Mouse (Mus musculus) retina, postnatal 7 days (tissue): ENCODE data around the gene Ccrl2.

Source experiments
- DNase-seq: peaks from one replicate; pipeline ENCODE4 v3.0.0-alpha.2; 2012; ENCODE audit warnings: low read depth, low spot score

The Ccrl2 gene

DNA sequence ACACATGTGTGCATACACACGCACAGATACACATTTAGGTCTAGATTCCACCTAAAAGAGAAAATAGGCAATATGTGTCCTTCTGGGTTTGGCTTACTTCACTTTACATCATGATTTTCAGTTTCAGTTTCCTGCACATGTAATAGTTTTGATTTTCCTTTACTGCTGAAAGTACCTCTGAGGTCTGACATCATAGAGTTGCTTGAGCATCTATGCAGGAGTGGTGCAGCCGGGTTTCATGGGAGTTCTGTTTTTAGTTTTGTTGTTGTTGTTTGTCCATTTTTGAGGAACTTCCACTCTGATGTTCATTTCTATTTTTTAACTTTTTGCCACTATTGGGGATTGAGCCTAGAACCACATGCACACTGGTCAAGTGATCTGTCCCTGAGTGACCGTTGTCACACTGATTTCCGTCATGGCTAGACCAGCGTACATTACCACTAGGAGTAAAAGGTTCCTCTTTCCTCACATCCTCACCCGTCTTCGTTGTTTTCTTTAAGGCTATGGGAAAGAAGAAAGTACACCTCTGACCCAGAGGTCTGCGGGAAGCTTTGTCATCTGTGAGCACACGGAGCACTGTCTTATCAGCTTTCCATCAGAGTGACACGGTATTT, 1.7 kb upstream of the Ccrl2 start:
- no peak for DNase-seq

DNA sequence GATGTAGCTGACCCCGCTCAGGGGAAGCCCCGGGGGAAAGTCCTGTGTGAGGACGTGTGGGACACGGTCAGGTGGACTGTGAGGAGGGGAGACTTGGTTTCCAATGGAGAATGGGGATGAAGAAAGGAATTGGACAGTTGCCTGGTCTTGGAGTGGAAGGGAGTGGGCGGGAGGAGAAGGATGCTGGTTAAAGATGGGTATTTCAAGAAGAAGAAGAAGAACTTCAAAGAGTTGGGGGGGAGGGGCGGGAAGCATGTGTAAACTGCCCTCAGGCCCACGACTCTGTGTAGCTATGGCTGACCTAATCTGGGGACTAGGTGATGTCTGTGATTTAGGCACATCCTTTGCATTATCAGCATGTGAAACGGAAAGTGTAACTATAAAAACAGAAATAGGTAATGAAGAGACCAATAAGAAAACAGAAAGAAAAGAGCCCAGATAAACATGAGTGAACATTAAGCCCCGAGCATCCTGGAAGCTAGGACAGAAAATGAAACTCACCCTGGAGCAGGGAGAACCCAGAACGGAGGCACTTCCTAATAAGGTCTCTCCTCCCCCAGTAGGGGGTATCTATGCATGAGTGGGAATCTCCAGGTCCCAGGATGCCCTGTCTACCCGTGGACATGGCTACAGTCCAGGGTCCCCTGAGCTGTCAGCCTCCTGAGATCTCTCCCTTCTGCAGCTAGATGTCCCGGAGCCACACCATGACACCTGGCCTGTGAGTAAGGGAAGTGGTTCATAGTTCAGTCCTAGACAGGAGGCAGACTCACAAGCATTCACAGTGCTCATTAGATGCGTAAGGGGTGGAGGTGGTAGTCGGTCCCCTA, 438 bp upstream of the Ccrl2 start:
- no peak for DNase-seq

DNA sequence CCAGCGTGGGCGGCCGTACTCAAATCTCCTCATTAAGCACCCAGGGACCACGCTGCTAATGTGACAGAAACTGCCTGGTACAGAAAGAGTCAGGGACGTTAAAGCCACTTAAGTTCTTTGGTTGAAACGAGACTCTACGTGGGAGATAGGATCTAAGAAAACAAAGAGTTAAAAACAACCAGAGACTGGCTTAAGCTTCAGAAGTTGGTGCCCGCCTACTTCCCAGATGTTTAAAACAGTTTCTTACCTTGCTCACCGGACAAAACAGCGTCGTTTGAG, 861 bp downstream of the Ccrl2 start:
- DNase-seq = no peak

DNA sequence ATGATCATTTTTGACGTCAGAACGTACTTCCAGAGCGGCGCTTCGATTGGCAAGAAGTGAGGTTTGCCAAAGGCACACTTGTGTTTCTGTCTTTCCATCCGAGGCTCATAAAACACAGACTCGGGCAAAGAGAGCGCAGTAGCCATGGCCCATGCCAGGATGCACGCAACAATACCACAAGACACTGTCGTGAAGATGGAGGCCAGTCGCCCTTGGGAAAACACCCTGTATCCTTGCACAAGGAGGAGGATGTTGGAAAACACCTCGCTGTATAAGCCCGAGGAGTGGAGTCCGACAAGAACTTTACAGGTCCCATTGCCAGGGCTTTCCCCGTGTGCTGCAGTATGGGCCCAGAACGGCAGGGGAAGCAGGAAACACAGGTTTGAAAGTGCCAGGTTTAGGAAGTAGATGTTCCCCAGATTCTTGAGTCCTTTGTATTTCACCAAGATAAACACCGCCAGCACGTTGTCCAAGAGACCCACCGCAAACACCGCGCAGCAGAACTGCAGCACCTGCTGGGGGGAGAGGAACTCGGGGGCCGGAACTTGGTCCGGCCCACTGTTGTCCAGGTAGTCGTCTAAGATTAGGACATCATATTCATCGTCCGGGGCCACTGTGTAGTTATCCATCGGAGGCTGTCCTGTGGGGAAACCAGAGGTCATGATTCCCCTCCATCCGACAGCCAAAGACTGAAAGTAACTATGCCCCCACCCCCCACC, 1.4 kb downstream of the Ccrl2 start:
- DNase-seq = no peak

DNA sequence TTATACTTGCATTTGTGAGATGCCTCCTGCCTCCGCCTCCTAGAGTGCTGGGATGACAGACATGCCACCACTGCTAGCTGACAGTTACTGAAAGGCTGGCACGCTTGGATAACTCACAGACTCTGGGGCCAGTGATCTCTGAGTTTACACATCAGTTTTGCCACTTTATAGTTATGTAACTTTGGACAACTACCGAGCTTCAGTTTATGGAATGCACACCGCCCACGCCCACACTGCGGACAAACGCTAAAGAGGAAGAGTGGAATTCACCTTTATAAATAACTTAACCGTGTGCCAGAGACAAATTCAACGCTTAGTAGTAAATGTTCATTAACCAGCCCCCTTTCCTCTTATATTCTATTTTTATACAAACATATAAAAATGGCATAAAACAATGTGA, 2.4 kb downstream of the Ccrl2 start:
- DNase-seq = no peak

DNA sequence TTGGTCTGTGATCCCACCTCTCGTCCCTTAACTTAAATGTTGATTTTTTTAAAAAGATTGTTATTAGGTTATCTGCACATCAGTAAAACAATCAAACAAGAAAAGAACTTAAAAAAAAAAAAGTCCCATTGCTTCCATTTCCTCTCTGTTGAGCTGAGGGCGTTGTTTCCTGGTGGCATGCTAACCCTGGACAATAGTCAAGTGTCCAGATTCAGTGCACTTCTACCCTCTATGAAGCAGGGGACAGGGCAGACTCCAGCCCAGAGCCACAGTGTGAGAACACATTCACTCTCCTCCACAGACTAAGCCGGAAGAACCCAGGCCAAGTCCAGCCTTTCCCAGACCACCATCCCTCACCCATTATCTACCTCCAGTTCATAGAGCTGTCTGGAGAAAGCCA, 8.9 kb downstream of the Ccrl2 start:
- DNase-seq = no peak

DNA sequence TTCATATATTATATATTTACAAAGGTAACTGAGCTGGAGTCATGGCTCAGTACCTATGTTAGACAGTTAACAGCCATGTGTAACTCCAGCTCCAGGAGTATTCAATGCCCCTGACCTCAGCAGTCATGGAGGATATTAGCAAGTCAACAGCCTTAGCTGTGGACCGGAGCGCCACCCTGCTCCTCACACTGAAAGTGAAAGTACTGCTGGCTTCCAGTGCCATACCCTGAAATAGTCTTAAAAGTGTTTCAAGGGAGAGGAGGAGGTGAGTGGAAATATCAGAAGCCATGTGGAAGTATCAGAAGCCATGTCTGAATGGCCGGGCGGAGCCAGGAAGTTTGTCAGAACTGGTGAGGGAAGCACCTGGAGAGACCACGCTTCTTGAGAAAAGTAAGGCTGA, 10.1 kb downstream of the Ccrl2 start:
- no peak for DNase-seq

DNA sequence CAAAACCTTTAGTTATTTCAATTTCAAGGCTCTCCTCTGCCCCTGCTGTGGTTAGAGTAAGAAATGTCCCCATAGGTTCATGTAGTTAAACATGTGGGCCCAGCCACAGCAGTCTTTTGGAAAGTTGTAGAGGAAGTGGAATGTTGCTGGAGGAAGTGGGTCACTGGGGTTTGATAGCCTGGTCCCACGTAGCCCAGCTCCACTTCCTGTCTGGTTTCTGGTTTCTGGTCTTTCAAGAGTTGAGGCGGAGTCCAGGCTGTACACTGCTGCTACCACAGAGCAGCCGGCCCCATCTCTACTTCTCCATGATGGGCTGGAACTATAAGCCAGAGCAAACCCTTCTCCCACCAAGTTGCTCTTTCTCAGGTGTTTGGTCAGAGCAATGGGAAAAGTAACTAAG, 11.1 kb downstream of the Ccrl2 start:
- no peak for DNase-seq

DNA sequence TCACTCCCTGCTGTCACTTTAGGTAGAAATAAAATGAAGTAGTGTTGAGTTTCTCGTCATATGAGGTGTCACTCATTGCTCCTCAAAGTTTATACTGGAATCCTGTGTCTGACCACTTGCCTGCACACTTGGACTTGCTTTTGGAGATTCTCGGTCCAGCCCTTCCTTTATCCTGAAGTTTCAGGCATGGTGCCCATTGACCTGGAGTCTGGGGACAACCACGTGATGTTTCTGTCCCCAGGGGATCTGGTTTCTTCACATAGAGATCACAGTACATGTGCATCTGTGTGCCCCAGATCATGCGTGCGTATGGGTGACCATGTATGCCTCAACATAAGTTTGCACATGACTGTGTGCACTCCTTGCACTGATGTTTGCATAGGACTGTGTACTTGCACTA, 15.1 kb downstream of the Ccrl2 start:
- DNase-seq = no peak

DNA sequence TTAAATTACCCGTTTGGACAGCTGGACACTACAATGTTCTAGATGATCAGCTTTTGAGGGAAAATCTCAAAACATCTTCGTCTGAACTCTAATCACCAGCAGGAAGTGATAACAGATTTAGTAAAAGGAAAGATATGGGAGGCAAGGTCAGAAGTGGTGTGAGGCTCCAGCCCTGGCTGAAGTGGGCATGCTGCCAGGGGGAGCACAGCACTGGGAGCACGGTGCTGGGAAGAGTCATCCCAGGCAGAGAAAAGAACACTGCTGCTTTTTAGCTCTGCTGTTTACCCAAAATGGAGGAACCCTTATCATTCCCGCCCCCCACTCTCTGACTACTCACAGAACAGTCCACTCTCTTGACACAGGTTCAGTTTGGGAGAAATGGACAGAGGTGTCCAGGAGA, 17.4 kb downstream of the Ccrl2 start:
- no peak for DNase-seq

DNA sequence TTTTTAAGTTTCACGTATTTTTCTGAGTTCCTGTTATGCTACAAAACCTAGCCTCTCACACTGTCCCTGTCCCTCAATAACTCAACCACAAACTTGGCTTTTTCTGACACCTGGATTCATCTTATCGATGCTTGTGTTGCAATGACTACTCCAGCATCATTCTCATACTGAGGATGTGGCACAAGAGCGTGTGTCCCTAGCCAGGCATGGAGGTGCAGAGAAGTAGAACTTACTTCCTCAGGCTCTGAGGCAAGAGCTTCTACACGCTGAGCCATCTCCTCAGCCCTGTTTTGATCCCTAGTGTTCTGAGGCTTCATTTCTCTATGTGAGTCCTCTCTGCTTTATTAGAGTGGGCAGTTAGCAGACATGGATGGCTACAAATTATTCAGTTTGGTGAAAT, 23.6 kb downstream of the Ccrl2 start:
- no peak for DNase-seq

DNA sequence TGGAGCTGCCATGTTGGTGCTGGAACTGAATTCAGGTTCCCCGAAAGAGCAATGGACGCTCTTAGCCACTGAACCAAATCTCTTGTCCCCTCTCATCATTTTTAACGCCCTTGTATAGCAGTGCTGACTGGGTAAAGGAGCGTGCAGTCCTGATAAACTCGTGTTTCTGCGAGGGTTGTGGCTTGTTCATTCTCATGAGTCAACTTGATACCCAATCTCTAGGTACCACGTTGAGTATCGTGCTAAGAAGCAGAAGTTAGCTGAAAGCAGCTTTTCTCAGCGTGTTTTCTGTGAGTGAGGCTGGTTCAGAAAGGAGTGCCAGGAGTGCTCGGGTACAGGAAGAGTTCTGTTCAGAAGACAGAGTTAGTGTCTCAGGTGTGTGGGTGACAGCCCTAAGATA, 30.5 kb downstream of the Ccrl2 start:
- no peak for DNase-seq

DNA sequence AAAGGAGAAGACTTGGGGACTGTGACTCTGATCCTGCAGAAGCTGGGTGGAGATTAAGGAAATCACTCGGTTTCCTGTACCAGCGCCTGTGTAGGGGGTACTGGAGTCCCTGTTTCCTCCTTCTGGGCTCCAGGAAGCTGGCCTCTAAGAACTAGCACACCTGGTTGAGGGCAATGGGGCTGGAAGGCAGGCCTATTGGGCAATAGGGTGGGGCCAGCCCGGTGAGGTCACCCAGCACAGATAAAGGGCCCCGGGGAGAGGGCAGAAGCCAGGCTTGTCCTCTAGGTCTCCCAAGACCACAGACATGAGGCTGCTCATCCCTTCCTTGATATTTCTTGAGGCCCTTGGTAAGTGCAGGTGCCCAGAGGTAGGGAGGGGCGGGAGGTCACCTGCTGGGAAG, 38.3 kb downstream of the Ccrl2 start, which contains the start of gene Ltf:
TSS of gene Ltf (plus strand) at position 250 of the 400 bp plus-strand sequence.
- no peak for DNase-seq

DNA sequence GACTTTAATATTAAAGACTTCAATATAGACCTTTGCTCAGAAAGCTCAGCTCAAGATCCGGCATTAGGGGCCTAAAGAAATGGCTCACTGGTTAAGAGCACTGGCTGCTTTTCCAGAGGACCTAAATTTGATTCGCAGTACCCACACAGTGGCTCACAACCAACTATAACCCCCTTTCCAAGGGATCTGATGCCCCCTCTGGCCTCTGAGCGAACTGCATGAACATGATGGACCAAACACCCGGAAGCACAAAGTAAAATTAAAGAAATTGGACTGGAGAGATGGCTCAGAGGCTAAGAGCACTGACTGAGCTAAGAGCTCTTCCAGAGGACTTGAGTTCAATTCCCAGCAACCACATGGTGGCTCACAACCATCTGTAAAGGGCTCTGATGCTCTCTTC, 41.7 kb downstream of the Ccrl2 start:
- no peak for DNase-seq

DNA sequence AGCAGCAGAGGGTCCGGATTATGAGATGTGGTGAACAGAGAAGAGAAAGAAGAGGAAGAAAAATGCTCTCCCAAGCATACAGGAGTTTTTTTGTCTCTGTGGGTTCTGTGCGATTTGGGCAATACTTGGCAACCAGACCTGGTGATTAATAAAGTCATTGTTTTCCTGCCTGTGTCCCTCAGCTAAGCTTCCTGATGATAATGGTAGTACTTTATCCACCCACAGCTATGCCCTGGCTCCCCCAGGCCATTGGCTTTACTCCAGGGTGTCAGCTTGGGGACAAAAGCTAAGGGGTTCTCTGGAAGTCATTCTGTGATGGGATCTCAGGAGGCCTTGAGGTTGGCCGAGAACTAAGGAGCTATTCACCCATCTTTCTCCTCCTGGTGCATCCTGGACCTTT, 45.3 kb downstream of the Ccrl2 start:
- DNase-seq = no peak

DNA sequence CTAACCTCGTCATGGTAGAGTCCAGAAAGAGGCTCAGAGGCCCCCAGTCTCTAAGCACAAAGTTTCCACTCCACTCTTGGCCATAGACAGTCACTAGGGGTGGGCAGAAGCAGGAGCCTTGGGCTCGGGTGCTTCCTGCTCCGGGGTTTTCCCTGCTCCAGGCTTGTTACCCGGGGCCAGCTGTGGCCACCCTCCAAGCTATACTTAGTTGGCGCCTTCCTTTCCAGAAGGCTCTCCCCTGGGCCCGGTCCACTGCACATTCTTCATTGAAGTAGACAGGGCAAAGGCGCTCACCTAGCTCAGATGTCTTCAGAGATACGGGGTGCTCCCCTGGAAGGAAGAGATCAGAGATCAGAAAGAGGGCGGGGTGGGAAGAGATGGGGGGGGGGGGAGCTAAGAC, 45.8 kb downstream of the Ccrl2 start:
- DNase-seq = no peak

DNA sequence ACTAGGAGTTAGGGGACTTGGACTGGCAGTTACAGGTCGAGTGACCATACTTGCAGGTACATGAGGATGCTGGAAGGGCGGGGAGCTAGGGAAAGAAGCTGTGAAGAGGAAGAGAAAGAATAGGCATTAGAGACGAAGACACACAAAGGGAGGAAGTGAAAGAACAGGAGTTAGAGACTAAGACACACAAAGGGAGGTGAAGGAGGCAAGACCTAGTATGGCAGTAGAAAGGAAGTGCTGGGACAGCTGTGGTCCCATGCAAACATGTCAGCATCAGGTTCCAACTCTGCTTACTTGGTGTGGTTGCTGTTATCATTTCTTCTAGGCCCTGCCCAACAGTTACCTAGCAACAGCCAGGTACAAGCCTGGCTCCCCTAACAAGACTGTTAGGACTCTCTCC, 47.6 kb downstream of the Ccrl2 start:
- no peak for DNase-seq

DNA sequence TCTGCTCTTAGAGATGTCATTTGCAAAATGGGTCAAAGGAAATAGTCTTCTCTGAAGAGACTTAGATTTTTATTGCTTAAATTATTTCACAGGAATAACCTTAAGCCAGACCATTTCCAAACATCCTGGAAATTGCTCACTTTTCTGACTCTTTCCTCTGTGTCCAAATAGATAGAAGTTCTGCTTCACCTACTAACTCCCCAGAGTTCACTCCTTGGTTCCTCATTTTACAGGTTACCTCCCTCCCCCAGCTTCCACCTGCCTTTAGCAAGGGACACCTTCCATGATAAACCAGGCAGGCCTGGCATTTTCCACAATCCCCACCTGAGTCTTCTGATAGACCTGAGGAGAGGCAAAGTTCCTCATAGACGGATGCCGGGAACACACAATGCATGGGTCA, 50.8 kb downstream of the Ccrl2 start:
- DNase-seq = no peak
